Mouse (Mus musculus) left cerebral cortex, adult 2 months (tissue): ENCODE data around the gene Grem1. TPM values are rescaled to one million over a fixed set of nuclear protein-coding genes. Genes with fewer than 3 reads are reported as not detected.

ENCODE experiments used
- DNase-seq, 2 experiments: peaks; one replicate each; pipeline ENCODE4 v3.0.0; 2021 to 2022; ENCODE audit warnings: low spot score in 2 of 2, mixed read lengths in 1 of 2; ENCODE audit errors: extremely low spot score in 1 of 2
- H3K27ac ChIP-seq: fragments of 200-600 bp; 2 replicates; pipeline ENCODE4 v1.8.1; 2022
- H3K4me3 ChIP-seq: fragments of 200-600 bp; 2 replicates; pipeline ENCODE4 v1.8.1; 2022
- CTCF ChIP-seq: fragments of 200-600 bp; IDR thresholded peaks from 2 replicates; pipeline ENCODE4 v1.8.1; 2022; ENCODE audit warnings: antibody characterized with exemption, mild to moderate bottlenecking, moderate library complexity
- intact Hi-C: fragments of 180-260 bp; cut with DNase I; formaldehyde crosslinking; loops from one replicate; pipeline ENCODE4 v1.15.1; 2025
- long read RNA-seq, 2 experiments: library from polyadenylated mRNA; stranded (forward); transcript quantifications; one replicate each; pipeline ENCODE4 v2.0.0; 2021; ENCODE audit warnings: borderline mapping rate in 2 of 2
- total RNA-seq, 2 experiments: library from RNA; stranded (reverse); gene quantifications; 2 replicates each; pipeline ENCODE4 v1.2.3; 2021

The Grem1 gene
- 1 to 10 TPM; 1.5 TPM for total RNA-seq
- long read RNA-seq, experiment 1, partial matches to known transcripts: 0 of 1 reads
- long read RNA-seq, experiment 1, other reads (novel, unspliced or antisense): 1 of 1 reads
- long read RNA-seq, experiment 2: 0 reads

DNA sequence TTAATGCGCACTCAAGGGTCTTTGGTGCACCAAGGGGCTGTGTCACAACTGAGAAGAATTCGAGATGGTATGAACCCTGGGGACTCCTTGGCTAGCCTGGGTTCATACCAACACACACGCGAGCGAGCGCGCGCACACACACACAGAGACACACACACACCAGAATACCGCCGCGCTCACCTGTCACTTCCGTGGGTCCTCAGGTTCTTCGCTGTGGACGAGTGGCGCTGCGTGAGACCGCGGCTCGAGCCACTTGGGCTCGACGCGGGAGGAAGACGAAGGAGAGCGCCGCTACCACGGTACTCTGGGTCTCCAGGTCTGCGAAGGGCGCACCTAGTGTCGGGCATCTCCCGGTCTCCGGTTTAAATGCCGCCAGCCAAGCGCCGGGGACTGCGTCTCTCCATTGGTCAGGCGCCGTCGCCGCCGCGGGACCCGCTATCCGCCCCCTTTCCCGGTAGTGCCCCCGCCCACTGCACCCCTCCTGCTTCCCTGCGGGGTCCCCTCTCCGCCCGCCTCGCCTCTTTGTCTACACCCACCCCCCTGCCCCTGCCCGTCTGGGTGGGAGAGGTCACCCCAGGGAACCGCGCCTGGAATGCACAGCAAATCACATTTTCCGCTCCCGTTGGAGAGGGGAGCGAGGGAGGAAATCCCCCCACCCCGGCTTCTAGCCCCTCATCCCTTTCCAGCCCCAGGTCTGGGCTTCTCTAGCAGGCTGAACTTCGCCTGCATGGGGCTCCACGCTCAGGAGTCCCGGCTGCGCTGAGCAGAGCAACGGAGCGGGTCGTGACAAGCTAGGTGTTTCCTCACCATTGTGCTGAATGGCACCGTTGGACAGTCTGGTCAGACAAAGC lies at the start of gene Grem1:
TSS of gene Grem1 (minus strand) at position 336 of the 851 bp plus-strand sequence.
- H3K27ac ChIP-seq: no peak within 1 kb of the TSS
- intact Hi-C loops: no loop called here
- TF ChIP-seq CTCF: no peak
- H3K4me3 ChIP-seq: peak within 1 kb of the TSS; percentile 49
- peak; percentile 20 to 22 for DNase-seq

DNA sequence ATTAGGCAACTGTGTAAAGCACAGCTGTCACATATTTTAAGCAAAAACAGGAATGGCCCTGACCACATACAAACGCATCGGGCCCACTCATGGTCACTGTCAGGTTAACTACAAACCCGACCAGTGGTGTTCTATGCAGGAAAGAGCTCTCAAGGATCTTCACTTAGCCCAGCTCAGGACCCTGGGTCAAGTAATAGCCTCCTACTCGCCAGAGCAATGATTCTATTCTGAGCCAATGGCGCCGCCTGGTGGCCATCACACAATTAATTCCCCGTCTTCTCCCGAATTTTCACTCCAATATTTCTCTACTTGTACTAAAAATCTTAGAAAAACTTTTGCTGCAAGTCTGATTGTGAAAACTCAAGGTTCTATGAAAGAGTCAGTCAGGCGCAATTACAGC lies 49.2 kb upstream of the Grem1 start:
- TF ChIP-seq CTCF: peak; percentile 73
- Histone ChIP-seq H3K4me3 (no peak overlapping the region), H3K27ac (no peak overlapping the region)
- peak; percentile 57 to 60 for DNase-seq
- intact Hi-C loops: loop anchor here (5.0 kb wide), 2 partner anchors 270 to 310 kb away; no protein-coding TSS in a partner anchor

DNA sequence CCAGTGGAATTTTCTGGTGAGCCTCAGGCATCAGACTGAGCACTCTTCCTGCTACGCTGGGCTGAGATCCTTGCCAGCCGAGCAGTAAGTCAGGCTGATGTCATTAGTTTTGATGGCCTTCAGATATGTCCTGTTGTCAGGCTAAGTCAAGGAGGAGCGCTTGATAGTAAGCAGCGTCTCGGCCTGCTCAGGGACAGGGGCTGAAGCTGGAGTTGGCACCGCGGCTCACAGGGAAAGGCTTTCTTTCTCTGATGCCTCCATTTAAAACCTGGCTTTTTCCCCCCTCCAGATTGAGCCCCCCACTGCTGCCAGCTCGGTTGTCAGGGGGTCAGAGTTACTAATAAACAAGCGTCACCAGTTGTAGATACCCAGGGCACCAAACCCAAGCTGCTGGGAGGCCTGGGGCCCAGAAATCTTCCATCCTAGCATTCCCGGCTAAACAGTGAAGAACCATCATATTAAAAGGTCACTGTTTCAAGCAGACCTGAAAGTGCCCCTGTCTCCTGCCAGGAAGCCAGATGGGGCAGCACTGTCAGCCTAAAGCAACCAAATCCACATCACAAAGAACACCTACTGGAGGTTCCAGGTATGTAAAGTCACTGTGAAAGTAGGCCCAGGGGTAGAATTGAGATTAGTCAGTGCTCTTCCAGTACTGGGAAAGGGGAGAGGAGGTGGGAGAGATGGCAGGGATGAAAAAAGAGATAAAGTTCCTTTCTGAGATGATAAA lies 48.6 kb upstream of the Grem1 start:
- Histone ChIP-seq H3K27ac (no peak overlapping the region), H3K4me3 (no peak overlapping the region)
- DNase-seq: no peak
- TF ChIP-seq CTCF: no peak
- intact Hi-C loops: loop anchor here (5.0 kb wide), 2 partner anchors 270 to 310 kb away; no protein-coding TSS in a partner anchor

DNA sequence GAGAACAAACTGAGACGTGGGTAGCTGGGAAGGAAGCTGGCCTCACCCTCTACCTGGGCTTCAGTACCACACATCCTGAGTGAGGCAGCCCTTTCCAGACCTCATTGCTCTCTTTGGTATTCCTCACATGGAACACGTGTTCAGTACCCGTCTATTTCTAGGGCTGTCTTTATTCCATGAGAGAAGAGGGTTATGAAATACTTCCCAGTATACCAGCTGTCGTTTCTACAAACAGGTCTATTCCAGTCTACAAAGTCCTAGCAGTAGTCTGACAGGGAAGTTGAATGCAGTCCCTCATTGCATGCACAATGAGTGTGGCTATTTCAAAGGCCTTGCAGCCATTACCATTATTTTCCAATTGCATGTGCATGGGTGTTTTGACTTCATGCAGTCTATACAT lies 47.3 kb upstream of the Grem1 start:
- intact Hi-C loops: loop anchor here (5.0 kb wide), 2 partner anchors 268 to 308 kb away; no protein-coding TSS in a partner anchor
- H3K4me3 ChIP-seq: no peak overlapping the region
- no peak for DNase-seq
- no peak overlapping the region; the same call in 1 of the 2 replicates for H3K27ac ChIP-seq
- no peak for TF ChIP-seq CTCF

DNA sequence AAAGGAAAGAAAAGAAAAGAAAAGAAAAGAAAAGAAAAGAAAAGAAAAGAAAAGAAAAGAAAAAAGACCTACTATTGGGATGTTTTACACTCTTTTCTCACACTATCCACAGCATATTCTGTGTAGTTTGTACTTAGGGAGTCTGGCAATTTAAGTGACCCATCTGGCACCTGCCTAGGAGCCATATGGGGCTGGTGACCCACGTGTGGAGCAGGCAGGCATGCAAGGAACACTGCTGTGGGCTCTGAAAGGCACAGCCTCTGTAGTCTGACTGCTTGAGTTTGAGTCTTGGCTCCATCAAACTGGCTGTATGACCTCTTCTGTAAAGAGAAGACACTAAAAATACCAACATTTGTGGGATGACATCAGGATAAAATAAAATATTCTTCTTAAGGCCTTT lies 45.3 kb upstream of the Grem1 start:
- intact Hi-C loops: no loop called here
- Histone ChIP-seq H3K27ac (no peak overlapping the region), H3K4me3 (no peak overlapping the region)
- DNase-seq: no peak
- TF ChIP-seq CTCF: no peak

DNA sequence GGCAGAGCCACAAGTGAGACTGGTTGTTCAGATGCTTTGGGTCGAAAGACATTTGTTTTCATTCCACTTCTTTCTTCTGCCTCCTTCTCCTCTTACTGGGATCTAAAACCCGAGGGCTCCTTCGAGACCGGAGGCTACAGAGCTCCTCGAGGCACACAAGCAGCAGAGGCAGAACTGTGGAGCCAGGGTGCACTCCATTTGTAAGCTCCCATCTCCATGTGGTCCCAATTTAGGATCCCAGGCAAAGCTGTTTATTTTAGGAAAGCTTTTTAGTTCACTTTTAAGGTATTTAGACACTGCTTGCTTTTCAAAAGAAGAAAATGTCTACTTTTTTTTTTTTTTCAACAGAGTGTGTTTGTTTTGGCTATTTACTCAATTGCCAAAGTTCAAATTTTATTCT lies 42.4 kb upstream of the Grem1 start:
- no peak for DNase-seq
- Histone ChIP-seq H3K27ac (no peak overlapping the region), H3K4me3 (no peak overlapping the region)
- intact Hi-C loops: no loop called here
- TF ChIP-seq CTCF: no peak

DNA sequence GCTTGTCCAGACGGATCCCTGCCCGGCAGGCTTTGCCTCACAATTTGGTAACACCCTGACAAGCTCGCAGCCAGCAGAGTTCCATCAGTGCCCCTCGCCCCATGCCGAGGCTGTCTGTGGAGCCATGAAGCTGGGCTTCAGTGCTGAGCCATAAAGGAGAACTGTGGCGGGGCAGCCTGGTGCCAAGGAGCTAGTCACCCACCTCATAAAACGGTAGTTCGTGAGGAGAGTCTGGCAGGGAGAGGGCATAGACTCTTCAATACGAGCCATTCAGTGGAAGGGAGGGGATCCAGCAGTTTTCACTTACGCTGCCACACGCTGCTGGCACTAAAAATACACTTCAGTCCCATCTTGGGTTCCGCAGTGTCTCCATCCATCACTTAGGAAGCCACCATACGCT lies 40.2 kb upstream of the Grem1 start:
- no peak overlapping the region for H3K4me3 ChIP-seq
- DNase-seq: no peak
- no peak for TF ChIP-seq CTCF
- intact Hi-C loops: no loop called here
- no peak overlapping the region for H3K27ac ChIP-seq

DNA sequence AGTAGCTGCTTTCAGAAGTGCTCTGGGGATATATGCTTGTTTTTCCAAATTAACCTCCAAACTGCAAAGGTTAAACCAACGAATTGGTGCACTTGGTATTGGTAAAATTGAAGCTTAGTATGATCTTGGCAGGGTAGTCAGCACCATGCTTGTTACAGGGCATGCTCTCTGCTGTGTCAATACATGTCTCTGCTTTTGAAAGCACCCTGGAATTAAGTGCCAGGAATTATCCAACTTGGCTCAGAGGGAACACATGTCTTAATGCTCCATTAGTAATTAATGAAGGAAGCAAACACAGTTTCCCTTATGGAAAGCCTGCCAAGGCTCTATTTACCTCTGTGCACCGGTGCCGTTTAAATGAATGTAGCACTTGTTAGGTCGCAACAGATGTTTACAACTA lies 36.7 kb upstream of the Grem1 start:
- Histone ChIP-seq H3K27ac (no peak overlapping the region), H3K4me3 (no peak overlapping the region)
- intact Hi-C loops: no loop called here
- no peak for TF ChIP-seq CTCF
- no peak for DNase-seq

DNA sequence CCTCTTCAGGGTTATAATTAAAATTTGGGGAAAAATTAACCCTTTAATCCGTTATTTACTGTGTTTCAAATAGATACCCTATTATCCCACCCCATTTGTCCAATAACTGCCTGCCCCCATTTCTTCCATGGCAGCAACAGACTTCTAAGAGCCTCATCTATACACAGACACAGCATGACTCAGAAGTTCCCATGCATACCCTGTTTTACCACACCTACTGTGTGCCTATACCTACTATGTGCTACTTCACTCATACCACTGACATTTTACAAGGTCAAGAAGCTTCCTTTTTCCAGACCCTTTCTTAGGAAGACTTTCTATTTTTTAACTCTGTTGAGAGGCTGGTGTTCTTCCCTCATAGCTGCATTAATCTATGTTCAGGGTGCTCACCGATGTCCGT lies 35.1 kb upstream of the Grem1 start:
- Histone ChIP-seq H3K27ac (no peak overlapping the region), H3K4me3 (no peak overlapping the region)
- no peak for DNase-seq
- TF ChIP-seq CTCF: no peak
- intact Hi-C loops: no loop called here

DNA sequence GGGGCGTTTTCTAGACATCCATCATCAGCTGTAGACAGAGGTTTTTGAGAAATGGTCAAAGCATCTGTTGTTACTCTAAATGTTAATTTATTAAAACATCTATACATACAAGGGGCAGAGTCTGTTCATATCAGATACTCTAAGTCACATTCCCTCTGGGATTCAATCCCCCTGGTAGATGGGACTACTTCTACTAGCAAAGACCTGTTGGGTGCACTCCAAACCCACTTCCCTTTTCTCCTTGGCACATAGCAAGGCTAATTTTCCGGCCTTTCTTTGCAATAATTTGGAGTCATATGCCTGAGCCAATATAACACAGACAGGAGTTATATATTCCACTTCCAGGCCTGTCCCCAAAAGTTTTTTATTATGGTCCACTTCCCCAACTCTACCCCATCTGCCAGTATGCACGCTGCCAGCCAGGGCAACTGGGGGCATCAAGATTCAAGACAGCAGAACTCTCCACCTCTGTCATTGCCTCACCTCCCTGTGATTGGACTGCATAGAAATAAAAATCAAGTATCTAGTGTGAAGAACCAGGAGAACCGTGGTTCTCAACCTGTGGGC lies 30.5 kb upstream of the Grem1 start:
- Histone ChIP-seq H3K27ac (no peak overlapping the region), H3K4me3 (no peak overlapping the region)
- DNase-seq: no peak
- intact Hi-C loops: no loop called here
- no peak for TF ChIP-seq CTCF

DNA sequence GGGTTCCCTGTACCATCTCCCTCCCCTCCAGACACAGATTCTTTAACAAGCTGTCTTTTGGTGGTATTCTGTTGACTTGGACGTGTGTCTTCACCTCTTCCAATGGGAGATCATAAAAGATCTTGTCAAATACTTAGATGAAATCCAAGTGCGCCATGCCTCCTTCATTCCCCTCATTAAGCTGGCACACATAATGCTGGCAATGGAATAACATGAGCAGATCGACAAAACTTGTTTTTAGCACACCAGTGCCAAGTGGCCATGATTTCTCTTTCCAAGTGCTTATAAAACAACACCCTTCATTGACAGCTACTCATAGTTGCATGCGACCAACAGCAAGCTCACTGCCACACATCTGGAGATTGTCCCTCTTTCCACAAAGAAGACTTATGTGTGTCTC lies 29.4 kb upstream of the Grem1 start:
- intact Hi-C loops: no loop called here
- DNase-seq: no peak
- H3K4me3 ChIP-seq: no peak overlapping the region
- TF ChIP-seq CTCF: no peak
- H3K27ac ChIP-seq: no peak overlapping the region

DNA sequence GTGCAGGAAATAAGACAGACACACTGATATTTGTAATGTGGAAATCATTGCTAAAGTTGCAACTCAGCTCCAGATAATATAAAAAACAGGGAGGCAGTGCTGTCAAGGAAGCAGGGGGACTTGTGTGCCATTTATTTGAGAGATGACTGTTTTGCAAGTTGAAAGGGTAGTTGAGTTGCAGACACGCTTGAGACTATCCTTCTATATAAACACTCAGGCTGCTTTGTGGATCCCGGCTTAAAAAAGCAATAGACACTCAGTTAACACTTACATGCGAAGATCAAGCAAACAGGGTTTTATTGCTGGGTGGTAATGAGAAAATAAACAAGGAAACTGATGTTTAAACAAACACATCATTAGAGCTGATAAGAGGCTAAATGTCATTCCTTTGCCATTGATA lies 26.4 kb upstream of the Grem1 start:
- DNase-seq: no peak
- no peak for TF ChIP-seq CTCF
- Histone ChIP-seq H3K27ac (no peak overlapping the region), H3K4me3 (no peak overlapping the region)
- intact Hi-C loops: no loop called here
